Mouse (Mus musculus) spleen, adult 2 months (tissue): ENCODE measurements around the gene Aldh1a3. TPM values are rescaled to one million over a fixed set of nuclear protein-coding genes. Genes with fewer than 3 reads are reported as not detected.
A peak's percentile ranks its signal among the peaks of the same experiment; 100 is the strongest.

ENCODE experiments used
- DNase-seq, 2 experiments: peaks; one replicate each; pipeline versions ENCODE4 v3.0.0 to v3.0.0-alpha.2; 2012 to 2021; ENCODE audit warnings: low spot score in 2 of 2, low read depth in 1 of 2
- H3K27ac ChIP-seq: fragments of 200-500 bp; 2 replicates; pipeline ENCODE4 v1.5.1; 2012; ENCODE audit warnings: low read length, inconsistent platforms; ENCODE audit not compliant: insufficient read depth
- H3K27me3 ChIP-seq: fragments of 200-500 bp; 2 replicates; pipeline ENCODE4 v1.6.1; 2012; ENCODE audit warnings: mild to moderate bottlenecking, moderate library complexity, low read length, inconsistent platforms; ENCODE audit not compliant: control insufficient read depth, insufficient read depth
- H3K36me3 ChIP-seq: fragments of 200-500 bp; 2 replicates; pipeline ENCODE4 v1.6.1; 2012; ENCODE audit warnings: mild to moderate bottlenecking, low read length, inconsistent platforms; ENCODE audit not compliant: control insufficient read depth, insufficient read depth
- H3K4me1 ChIP-seq: fragments of 200-500 bp; 2 replicates; pipeline ENCODE4 v1.6.1; 2011; ENCODE audit warnings: inconsistent platforms; ENCODE audit not compliant: control insufficient read depth, insufficient read depth, insufficient read length
- H3K4me3 ChIP-seq: fragments of 200-500 bp; 2 replicates; pipeline ENCODE4 v1.5.1; 2011; ENCODE audit warnings: mild to moderate bottlenecking, inconsistent platforms; ENCODE audit not compliant: insufficient read depth, insufficient read length; ENCODE audit errors: extremely low read depth
- CTCF ChIP-seq: fragments of 200-500 bp; IDR thresholded peaks from 2 replicates; pipeline ENCODE4 v1.5.1; 2011; ENCODE audit warnings: mild to moderate bottlenecking, inconsistent platforms; ENCODE audit not compliant: insufficient read depth, insufficient read length, insufficient replicate concordance; ENCODE audit errors: extremely low read depth
- POLR2A ChIP-seq: fragments of 200-500 bp; IDR thresholded peaks from 2 replicates; pipeline ENCODE4 v1.6.1; 2011; ENCODE audit warnings: low read depth, low read length, inconsistent platforms
- WGBS: fragments of 180-500 bp; shearing (Covaris S2); methylation state at CpG from one replicate; pipeline ENCODE4 v1.1.7; 2018; 5-methylcytosine and 5-hydroxymethylcytosine counted together
- polyA plus RNA-seq: library from polyadenylated mRNA; depleted of rRNA; stranded (reverse); fragments of >200 nt; gene quantifications from 2 replicates; pipeline ENCODE4 v1.2.3, GENCODE M21; 2012

The Aldh1a3 gene
- polyA plus RNA-seq, 1 experiment: 0.53 TPM

GRCm38 (mm10) chr7:66370970-66371369 is 56.3 kb downstream of the Aldh1a3 start:
- Histone ChIP-seq H3K36me3 (no peaks in the 10 kb centered on the region; the same call in 1 of the 2 replicates), H3K27ac (no peak overlapping the region), H3K4me3 (no peak overlapping the region), H3K4me1 (peaks cover 3% of the 10 kb centered on the region; the same call in 1 of the 2 replicates), H3K27me3 (no peaks in the 10 kb centered on the region)
- no peak for TF ChIP-seq POLR2A
- 91% methylated on average over 6 of the region's 6 CpGs for WGBS
- DNase-seq: no peak

GRCm38 (mm10) chr7:66369934-66370445 is 57.3 kb downstream of the Aldh1a3 start:
- TF ChIP-seq CTCF (no peak), POLR2A (no peak)
- 82% methylated on average over 5 of the region's 5 CpGs for WGBS
- no peaks in the 10 kb centered on the region; the same call in 1 of the 2 replicates for H3K36me3 ChIP-seq
- peaks cover 3% of the 10 kb centered on the region; the same call in 1 of the 2 replicates for H3K4me1 ChIP-seq
- no peak overlapping the region for H3K4me3 ChIP-seq
- H3K27me3 ChIP-seq: no peaks in the 10 kb centered on the region
- H3K27ac ChIP-seq: no peak overlapping the region; the same call in 1 of the 2 replicates
- no peak for DNase-seq

- no peak for DNase-seq
- 83% methylated on average over 5 of the region's 5 CpGs for WGBS
- Histone ChIP-seq H3K4me3 (no peak overlapping the region), H3K27ac (peak overlapping the region; percentile 29; the same call in 1 of the 2 replicates), H3K36me3 (peaks cover 1% of the 10 kb centered on the region; the same call in 1 of the 2 replicates), H3K4me1 (peaks cover 3% of the 10 kb centered on the region; the same call in 1 of the 2 replicates), H3K27me3 (no peaks in the 10 kb centered on the region)
- TF ChIP-seq CTCF (no peak), POLR2A (no peak)
Measured at GRCm38 (mm10) chr7:66369071-66369933, 58.0 kb downstream of the Aldh1a3 start.

- WGBS: 79% methylated on average over 2 of the region's 2 CpGs
- Histone ChIP-seq H3K4me3 (no peak within 1 kb of the TSS), H3K27ac (no peak within 1 kb of the TSS; the same call in 1 of the 2 replicates), H3K36me3 (peaks cover 3% of the 10 kb centered on the region; the same call in 1 of the 2 replicates), H3K4me1 (peaks cover 3% of the 10 kb centered on the region; the same call in 1 of the 2 replicates), H3K27me3 (no peaks in the 10 kb centered on the region)
- TF ChIP-seq CTCF: no peak
- TF ChIP-seq POLR2A: no peak
- DNase-seq: no peak
Measured at GRCm38 (mm10) chr7:66365904-66366303, 61.4 kb downstream of the Aldh1a3 start, which contains the start of gene Gm10974. TSS of gene Gm10974 (plus strand) at chr7:66365905.

GRCm38 (mm10) chr7:66365411-66365810 is 61.9 kb downstream of the Aldh1a3 start:
- TF ChIP-seq CTCF (no peak), POLR2A (no peak)
- 79% methylated on average over 2 of the region's 2 CpGs for WGBS

GRCm38 (mm10) chr7:66364491-66364890 is 62.8 kb downstream of the Aldh1a3 start:
- Histone ChIP-seq H3K36me3 (peaks cover 9% of the 10 kb centered on the region), H3K4me3 (no peak overlapping the region), H3K27me3 (no peaks in the 10 kb centered on the region), H3K4me1 (no peaks in the 10 kb centered on the region), H3K27ac (no peak overlapping the region)
- WGBS: 96% methylated on average over 11 of the region's 11 CpGs
- no peak for TF ChIP-seq POLR2A
- no peak for TF ChIP-seq CTCF
- DNase-seq: no peak

More at GRCm38 (mm10) chr7:66365411-66365810, 61.9 kb downstream of the Aldh1a3 start:
- Histone ChIP-seq H3K36me3 (peaks cover 5% of the 10 kb centered on the region), H3K4me3 (no peak overlapping the region), H3K27ac (no peak overlapping the region; the same call in 1 of the 2 replicates), H3K27me3 (no peaks in the 10 kb centered on the region), H3K4me1 (peaks cover 3% of the 10 kb centered on the region; the same call in 1 of the 2 replicates)
- DNase-seq: no peak

- WGBS: 83% methylated on average over 4 of the region's 4 CpGs
- no peak overlapping the region for H3K27ac ChIP-seq
- no peak for DNase-seq
- TF ChIP-seq POLR2A: no peak
- no peak for TF ChIP-seq CTCF
- H3K4me1 ChIP-seq: 0 out of 2 replicates have a peak, but pooled peaks cover 2% of the 10 kb centered on the region
- H3K4me3 ChIP-seq: no peak overlapping the region
- no peaks in the 10 kb centered on the region for H3K27me3 ChIP-seq
- peaks cover 7% of the 10 kb centered on the region for H3K36me3 ChIP-seq
Measured at GRCm38 (mm10) chr7:66359044-66359443, 68.3 kb downstream of the Aldh1a3 start.
